Mouse (Mus musculus) regulatory T cell (primary cell): ENCODE results near the gene Plce1.

Experiments
- in situ Hi-C: fragments of 300-600 bp; cut with MboI, MseI; formaldehyde crosslinking; loops from one replicate; pipeline ENCODE4 v1.15.1; 2025; ENCODE audit warnings: high pct_unique_total_duplicates

Plce1 gene

GRCm38 (mm10) chr19:38582861-38583260 lies 102.0 kb downstream of the Plce1 start:
- in situ Hi-C loops: no loop called here

DNA sequence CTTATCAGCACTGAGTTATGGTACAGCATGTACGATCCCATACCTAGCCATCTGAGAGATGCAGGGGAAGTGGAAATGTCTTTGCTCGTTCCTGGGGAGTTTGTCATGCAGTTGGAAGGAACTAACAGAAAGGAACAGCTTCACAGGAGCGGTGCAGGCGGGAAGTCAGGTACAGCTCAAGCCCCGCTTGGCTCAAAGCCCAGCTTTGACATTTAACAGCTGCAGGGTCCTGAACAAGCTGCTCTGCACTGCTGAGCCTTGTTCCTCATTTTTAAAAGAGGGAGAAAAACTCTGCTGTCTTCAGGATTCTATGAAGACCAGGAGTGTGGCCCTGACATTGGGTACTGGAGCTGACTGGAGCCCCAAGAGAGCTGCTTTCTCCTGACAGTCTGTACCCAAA lies 106.7 kb downstream of the Plce1 start:
- in situ Hi-C loops: no loop called here

- in situ Hi-C loops: no loop called here
These were observed 108.6 kb downstream of the Plce1 start for GRCm38 (mm10) chr19:38589466-38589865.

DNA sequence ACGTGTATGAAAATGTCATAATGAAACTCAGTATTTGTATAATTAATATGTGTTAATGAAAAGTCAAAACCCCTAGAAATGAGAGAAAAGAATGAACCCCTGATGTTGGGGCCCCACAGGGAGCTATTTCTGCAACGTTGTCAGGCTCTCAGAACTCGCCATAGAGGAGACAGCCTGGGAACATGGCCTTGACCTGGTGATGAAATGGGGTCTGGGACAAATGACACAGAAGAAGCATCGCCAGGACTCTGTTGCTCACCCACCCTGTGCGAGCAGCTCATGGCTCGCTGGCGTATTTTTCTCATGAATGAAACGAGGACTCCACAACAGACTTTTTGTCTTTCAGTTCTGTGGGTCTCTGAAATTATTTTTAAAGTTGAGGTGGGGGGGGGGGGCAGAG lies 109.0 kb downstream of the Plce1 start:
- in situ Hi-C loops: loop anchor here (5.0 kb wide), 1 partner anchor 33 kb away; no protein-coding TSS in a partner anchor

DNA sequence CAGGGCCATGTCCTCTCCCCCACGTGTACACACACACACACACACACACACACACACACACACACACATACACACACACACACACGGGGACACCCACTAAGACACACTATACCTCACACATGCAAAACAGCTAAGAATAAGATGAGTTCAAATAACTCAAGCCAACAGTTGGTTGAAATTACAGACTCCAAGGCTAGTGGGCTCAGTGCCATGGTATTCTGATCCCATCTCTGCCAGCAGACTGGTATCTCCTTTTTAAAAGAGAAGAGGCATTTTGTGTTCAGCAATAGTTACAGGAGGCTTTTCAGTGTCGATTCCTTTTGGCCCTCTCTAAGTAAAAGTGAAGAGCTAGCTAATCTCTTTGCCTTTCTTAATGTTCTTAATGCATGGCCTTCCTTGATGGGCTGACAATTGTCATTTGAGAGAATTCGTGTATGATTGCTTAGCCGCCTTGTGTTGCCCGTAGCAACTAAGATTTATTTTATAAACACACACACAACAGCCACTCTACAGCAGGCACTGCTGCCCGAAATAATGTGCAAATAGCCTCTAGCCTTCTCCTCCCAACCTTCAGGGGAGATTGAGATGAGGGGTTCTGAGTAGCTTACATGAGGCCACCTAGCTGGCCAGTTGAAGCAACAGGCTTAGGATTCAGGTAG lies 111.8 kb downstream of the Plce1 start:
- in situ Hi-C loops: loop anchor here (5.0 kb wide), 1 partner anchor 35 kb away; no protein-coding TSS in a partner anchor

- in situ Hi-C loops: loop anchor here (5.0 kb wide), 1 partner anchor 36 kb away; no protein-coding TSS in a partner anchor
These were observed 112.5 kb downstream of the Plce1 start for GRCm38 (mm10) chr19:38593225-38593897.

DNA sequence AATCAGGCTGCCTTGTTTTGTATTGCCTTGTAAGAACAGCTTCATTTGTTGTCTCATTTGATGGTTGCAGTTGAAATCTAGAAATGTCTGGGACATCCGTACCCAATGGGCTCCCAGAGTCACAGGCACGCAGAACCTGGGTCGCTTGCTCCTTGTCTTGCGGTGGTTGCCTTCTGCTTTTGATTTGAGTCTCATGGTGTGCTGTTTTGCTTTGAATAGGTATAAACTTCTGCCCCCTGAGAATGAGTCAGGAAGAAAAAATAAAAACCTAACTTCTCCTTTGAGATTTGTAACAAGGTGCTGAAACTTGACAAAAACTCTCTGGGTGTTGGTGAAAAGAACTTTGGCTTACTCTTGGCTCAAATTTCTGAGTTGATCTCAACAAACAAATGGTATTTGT lies 115.2 kb downstream of the Plce1 start:
- in situ Hi-C loops: no loop called here

DNA sequence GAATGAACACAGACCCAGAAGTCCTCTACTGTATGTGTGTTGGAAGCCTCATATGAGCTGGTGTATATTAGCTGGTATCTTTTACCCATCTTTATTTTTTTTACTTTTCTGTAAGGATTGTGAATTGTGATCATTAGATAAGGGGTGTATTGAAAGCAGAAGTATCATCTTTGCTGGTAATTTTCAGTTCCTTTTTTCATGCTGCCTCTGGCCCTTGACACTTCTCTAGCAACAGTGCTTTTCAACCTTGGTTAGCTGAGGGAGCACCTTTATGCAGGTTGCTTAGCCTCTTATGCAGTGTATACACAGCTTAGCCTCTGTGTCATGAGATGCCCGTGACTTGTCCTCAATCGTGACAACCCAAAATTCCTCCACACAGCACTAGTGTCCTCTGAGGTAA lies 116.5 kb downstream of the Plce1 start:
- in situ Hi-C loops: no loop called here

DNA sequence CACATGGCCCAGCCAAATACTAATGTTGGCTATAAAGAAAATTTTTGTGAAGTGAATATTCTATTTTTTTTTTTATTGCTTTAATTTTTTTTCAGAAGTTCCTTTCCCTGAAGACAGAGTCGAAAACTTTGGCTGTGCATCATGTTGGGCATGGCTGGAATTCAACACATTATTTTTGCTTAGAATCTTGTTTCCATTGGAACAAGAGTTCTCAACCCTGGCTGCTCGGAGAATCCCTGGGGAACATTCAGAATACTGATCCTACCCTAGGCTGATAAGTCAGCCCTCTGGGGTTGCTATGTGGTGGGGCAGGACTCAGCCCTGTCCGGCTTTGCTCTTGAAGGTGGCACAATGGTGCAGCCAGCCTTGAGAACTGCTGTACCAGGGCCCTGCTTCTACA lies 118.1 kb downstream of the Plce1 start:
- in situ Hi-C loops: no loop called here

DNA sequence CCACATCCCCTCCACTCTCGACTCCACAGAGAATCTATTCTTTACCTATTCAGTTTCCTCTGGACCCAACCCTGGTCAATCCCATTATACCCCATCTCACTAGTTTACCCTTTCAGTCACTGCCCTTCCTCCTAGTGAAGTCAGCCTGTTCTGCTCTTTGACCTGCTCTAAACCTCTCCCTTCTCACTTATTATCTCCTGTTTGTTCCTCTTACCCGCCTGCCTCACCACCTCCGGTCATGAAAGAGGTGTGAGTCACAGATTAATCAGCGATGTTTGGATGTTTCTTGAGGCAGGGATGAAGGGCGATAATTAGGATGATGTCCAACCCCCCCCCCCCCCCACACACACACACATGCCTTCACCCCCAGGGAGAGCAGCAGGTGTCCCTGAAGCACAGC lies 120.2 kb downstream of the Plce1 start:
- in situ Hi-C loops: no loop called here

GRCm38 (mm10) chr19:38602811-38603210 lies 121.9 kb downstream of the Plce1 start:
- in situ Hi-C loops: no loop called here

GRCm38 (mm10) chr19:38607236-38607635 lies 126.3 kb downstream of the Plce1 start:
- in situ Hi-C loops: no loop called here

- in situ Hi-C loops: no loop called here
These were observed 128.2 kb downstream of the Plce1 start for GRCm38 (mm10) chr19:38608951-38609654.

- in situ Hi-C loops: no loop called here
These were observed 129.4 kb downstream of the Plce1 start for GRCm38 (mm10) chr19:38610291-38610690.

DNA sequence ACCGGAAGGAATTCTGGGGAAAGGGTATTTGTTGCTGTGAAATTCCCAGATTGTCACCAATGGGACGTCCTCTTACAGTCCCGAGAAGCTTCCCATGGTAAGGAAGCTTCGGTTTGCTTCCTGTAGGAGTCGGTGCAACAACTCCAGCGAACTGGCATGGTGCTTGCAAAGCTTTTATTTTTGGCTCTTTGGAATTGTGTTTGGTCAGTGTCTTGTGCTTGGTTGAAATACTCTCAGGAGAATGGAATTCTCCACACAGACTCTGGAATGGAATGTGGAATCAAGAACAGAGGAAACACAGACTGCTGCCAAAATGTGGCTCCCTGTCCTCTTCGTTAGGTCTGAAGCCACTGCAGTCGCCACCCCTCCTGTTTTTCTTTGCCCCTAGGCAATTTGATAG lies 129.9 kb downstream of the Plce1 start:
- in situ Hi-C loops: no loop called here

DNA sequence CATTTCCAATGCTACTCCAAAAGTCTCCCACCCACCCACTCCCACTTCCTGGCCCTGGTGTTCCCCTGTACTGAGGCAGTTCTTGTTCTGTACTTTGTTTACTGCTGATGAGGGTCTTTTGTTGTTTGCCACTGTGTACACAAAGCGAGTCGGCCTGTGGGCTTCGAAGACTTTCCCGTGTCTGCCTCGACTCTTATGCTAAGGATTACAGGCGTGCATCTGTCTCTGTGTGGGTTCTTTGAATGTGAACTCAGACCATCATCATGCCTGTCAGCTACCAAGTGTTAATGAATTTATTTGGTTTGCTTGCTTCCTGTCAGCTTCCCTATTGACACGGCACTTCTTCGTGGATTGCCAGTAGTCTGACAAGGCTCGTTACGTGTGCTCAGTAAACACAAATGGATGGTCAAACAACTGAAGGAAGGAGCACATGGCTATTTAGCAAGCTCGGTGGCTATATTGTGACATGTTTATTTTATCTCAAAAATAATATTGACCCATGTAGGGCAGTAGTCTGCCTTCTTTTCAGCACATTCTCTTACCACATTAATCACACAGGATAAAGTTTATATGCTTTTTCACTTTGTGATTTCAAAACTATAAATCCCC lies 133.3 kb downstream of the Plce1 start:
- in situ Hi-C loops: no loop called here

DNA sequence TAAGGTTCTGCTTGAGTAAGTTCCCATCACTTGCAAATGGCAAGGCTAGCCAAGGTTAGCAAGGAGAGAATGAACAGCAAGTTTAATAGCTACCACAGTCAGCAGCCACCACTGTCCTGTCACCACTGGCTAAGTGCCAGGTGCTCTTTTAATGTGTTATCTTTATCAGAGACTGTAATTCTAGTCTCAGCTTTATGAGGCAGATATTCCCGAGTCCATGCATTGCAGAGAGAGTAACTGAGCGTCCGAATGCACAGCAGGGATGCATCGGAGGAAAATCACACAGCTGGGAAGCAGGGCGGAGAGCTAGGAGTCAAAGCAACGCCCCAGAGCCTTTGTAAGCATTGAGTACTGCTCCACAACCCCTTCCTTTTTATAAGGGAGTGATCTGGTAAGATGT lies 134.4 kb downstream of the Plce1 start:
- in situ Hi-C loops: no loop called here

DNA sequence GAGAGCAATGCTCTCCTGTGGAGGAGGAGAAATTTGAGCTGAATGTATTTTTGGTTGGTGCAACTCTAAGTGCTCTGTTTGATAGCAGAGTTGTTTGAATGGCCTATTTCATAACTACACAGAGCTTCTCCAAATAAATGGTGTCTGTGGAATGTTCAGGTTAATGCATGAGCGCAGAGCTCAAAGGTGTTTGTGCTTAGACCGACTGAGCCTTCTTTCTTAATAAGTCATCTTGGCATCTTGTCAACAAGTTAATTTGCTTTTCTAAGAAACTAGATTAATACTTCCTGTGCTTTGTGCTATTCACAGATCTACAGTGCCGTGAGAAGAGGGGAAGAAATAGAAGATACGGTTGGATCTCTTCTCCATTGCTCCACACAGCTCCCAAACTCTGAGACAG lies 139.2 kb downstream of the Plce1 start:
- in situ Hi-C loops: no loop called here

DNA sequence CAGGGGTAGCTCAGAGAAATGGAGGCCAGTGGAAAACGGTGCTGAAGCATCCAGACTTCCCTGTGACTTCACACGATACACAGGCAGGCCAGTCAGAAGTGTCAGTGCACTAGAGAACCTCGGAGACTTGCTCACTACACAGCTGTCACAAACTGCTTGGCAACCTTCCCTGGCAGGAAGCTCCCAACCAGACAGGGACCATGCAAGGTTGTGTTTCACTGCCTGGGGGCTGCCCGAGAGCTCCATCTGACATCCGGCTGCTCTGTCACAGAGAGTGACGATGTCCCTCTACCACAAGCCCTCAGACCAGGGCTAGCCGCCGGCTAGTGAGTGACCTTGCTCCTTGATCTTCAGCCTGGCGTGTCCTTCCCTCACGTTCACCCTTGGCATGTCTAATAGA lies 140.6 kb downstream of the Plce1 start:
- in situ Hi-C loops: no loop called here

GRCm38 (mm10) chr19:38626246-38627015 lies 145.5 kb downstream of the Plce1 start:
- in situ Hi-C loops: no loop called here

GRCm38 (mm10) chr19:38627075-38627768 lies 146.3 kb downstream of the Plce1 start:
- in situ Hi-C loops: no loop called here
